Mouse (Mus musculus): ENCODE data around the gene Btn2a2. TPM values are rescaled to one million over a fixed set of nuclear protein-coding genes. Genes with fewer than 3 reads are reported as not detected.
A peak's percentile ranks its signal among the peaks of the same experiment; 100 is the strongest.

The Btn2a2 gene
- polyA plus RNA-seq, 1 experiment = not detected

GRCm38 (mm10) chr13:23435241-23435640, 53.4 kb downstream of the Btn2a2 start:
- Histone ChIP-seq H3K27ac (ENCODE audit: insufficient read depth, low read length) (no peak overlapping the region), H3K36me3 (ENCODE audit: control insufficient read depth, insufficient read depth, low read length) (no peaks in the 10 kb centered on the region), H3K4me3 (ENCODE audit: extremely low read depth, insufficient read depth, insufficient read length) (no peak overlapping the region), H3K27me3 (ENCODE audit: control insufficient read depth, insufficient read depth, low read length) (no peaks in the 10 kb centered on the region), H3K4me1 (ENCODE audit: control insufficient read depth, insufficient read depth, insufficient read length) (peaks cover 2% of the 10 kb centered on the region; the same call in 1 of the 2 replicates)
- DNase-seq (ENCODE audit: low read depth in 1 of 2, low spot score in 2 of 2) = no peak
- TF ChIP-seq CTCF (IDR thresholded peaks at IDR 0.05; ENCODE audit: extremely low read depth, insufficient read depth, insufficient read length, insufficient replicate concordance) = no peak
- 60% methylated on average over 4 of the region's 4 CpGs for WGBS

GRCm38 (mm10) chr13:23434426-23434825, 54.2 kb downstream of the Btn2a2 start:
- DNase-seq (ENCODE audit: low read depth in 1 of 2, low spot score in 2 of 2) = no peak
- TF ChIP-seq CTCF (IDR thresholded peaks at IDR 0.05; ENCODE audit: extremely low read depth, insufficient read depth, insufficient read length, insufficient replicate concordance) = no peak
- TF ChIP-seq POLR2A (IDR thresholded peaks at IDR 0.05; ENCODE audit: low read depth, low read length) = no peak
- Histone ChIP-seq H3K27ac (ENCODE audit: insufficient read depth, low read length) (no peak overlapping the region), H3K4me1 (ENCODE audit: control insufficient read depth, insufficient read depth, insufficient read length) (peaks cover 5% of the 10 kb centered on the region; the same call in 1 of the 2 replicates), H3K4me3 (ENCODE audit: extremely low read depth, insufficient read depth, insufficient read length) (no peak overlapping the region), H3K27me3 (ENCODE audit: control insufficient read depth, insufficient read depth, low read length) (no peaks in the 10 kb centered on the region), H3K36me3 (ENCODE audit: control insufficient read depth, insufficient read depth, low read length) (no peaks in the 10 kb centered on the region)
- WGBS = 77% methylated on average over 7 of the region's 7 CpGs

- no peak for DNase-seq (ENCODE audit: low read depth in 1 of 2, low spot score in 2 of 2)
- Histone ChIP-seq H3K4me1 (ENCODE audit: control insufficient read depth, insufficient read depth, insufficient read length) (peaks cover 5% of the 10 kb centered on the region; the same call in 1 of the 2 replicates), H3K4me3 (ENCODE audit: extremely low read depth, insufficient read depth, insufficient read length) (no peak overlapping the region), H3K27me3 (ENCODE audit: control insufficient read depth, insufficient read depth, low read length) (no peaks in the 10 kb centered on the region), H3K27ac (ENCODE audit: insufficient read depth, low read length) (no peak overlapping the region), H3K36me3 (ENCODE audit: control insufficient read depth, insufficient read depth, low read length) (no peaks in the 10 kb centered on the region)
- TF ChIP-seq CTCF (IDR thresholded peaks at IDR 0.05; ENCODE audit: extremely low read depth, insufficient read depth, insufficient read length, insufficient replicate concordance) = no peak
- TF ChIP-seq POLR2A (IDR thresholded peaks at IDR 0.05; ENCODE audit: low read depth, low read length) = no peak
- WGBS = 75% methylated on average over 5 of the region's 5 CpGs
These were observed 54.9 kb downstream of the Btn2a2 start for GRCm38 (mm10) chr13:23433801-23434200.

GRCm38 (mm10) chr13:23433206-23433605, 55.5 kb downstream of the Btn2a2 start:
- Histone ChIP-seq H3K4me3 (ENCODE audit: extremely low read depth, insufficient read depth, insufficient read length) (peak overlapping the region; percentile 42; the same call in 1 of the 2 replicates), H3K4me1 (ENCODE audit: control insufficient read depth, insufficient read depth, insufficient read length) (peaks cover 5% of the 10 kb centered on the region; the same call in 1 of the 2 replicates), H3K27me3 (ENCODE audit: control insufficient read depth, insufficient read depth, low read length) (no peaks in the 10 kb centered on the region), H3K27ac (ENCODE audit: insufficient read depth, low read length) (no peak overlapping the region), H3K36me3 (ENCODE audit: control insufficient read depth, insufficient read depth, low read length) (no peaks in the 10 kb centered on the region)
- under 1% methylated on average over 5 of the region's 5 CpGs for WGBS
- TF ChIP-seq POLR2A (IDR thresholded peaks at IDR 0.05; ENCODE audit: low read depth, low read length) = no peak
- TF ChIP-seq CTCF (IDR thresholded peaks at IDR 0.05; ENCODE audit: extremely low read depth, insufficient read depth, insufficient read length, insufficient replicate concordance) = no peak
- no peak for DNase-seq (ENCODE audit: low read depth in 1 of 2, low spot score in 2 of 2)

GRCm38 (mm10) chr13:23432562-23433201, 56.0 kb downstream of the Btn2a2 start:
- no peaks in the 10 kb centered on the region for H3K27me3 ChIP-seq (ENCODE audit: control insufficient read depth, insufficient read depth, low read length)
- under 1% methylated on average over 28 of the region's 28 CpGs for WGBS
- TF ChIP-seq POLR2A (IDR thresholded peaks at IDR 0.05; ENCODE audit: low read depth, low read length) = no peak
- peak; percentile 92 for TF ChIP-seq CTCF (IDR thresholded peaks at IDR 0.05; ENCODE audit: extremely low read depth, insufficient read depth, insufficient read length, insufficient replicate concordance)

GRCm38 (mm10) chr13:23431351-23431771, 57.3 kb downstream of the Btn2a2 start:
- H3K27ac ChIP-seq (ENCODE audit: insufficient read depth, low read length) = peak overlapping the region; percentile 26
- no peak for TF ChIP-seq POLR2A (IDR thresholded peaks at IDR 0.05; ENCODE audit: low read depth, low read length)
- TF ChIP-seq CTCF (IDR thresholded peaks at IDR 0.05; ENCODE audit: extremely low read depth, insufficient read depth, insufficient read length, insufficient replicate concordance) = no peak
- peaks cover 5% of the 10 kb centered on the region; the same call in 1 of the 2 replicates for H3K4me1 ChIP-seq (ENCODE audit: control insufficient read depth, insufficient read depth, insufficient read length)
- DNase-seq (ENCODE audit: low read depth in 1 of 2, low spot score in 2 of 2) = peak; percentile 60 to 70
- peak overlapping the region; percentile 63 for H3K4me3 ChIP-seq (ENCODE audit: extremely low read depth, insufficient read depth, insufficient read length)
- under 1% methylated on average over 15 of the region's 15 CpGs for WGBS
- H3K27me3 ChIP-seq (ENCODE audit: control insufficient read depth, insufficient read depth, low read length) = no peaks in the 10 kb centered on the region
- H3K36me3 ChIP-seq (ENCODE audit: control insufficient read depth, insufficient read depth, low read length) = no peaks in the 10 kb centered on the region

More at GRCm38 (mm10) chr13:23432562-23433201, 56.0 kb downstream of the Btn2a2 start:
- peak; percentile 88 to 95 for DNase-seq (ENCODE audit: low read depth in 1 of 2, low spot score in 2 of 2)
- H3K27ac ChIP-seq (ENCODE audit: insufficient read depth, low read length) = peak overlapping the region; percentile 25; the same call in 1 of the 2 replicates
- peak overlapping the region; percentile 42 for H3K4me3 ChIP-seq (ENCODE audit: extremely low read depth, insufficient read depth, insufficient read length)
- peaks cover 5% of the 10 kb centered on the region; the same call in 1 of the 2 replicates for H3K4me1 ChIP-seq (ENCODE audit: control insufficient read depth, insufficient read depth, insufficient read length)
- H3K36me3 ChIP-seq (ENCODE audit: control insufficient read depth, insufficient read depth, low read length) = no peaks in the 10 kb centered on the region

GRCm38 (mm10) chr13:23430734-23431133, 57.9 kb downstream of the Btn2a2 start:
- peak; percentile 67 to 74 for DNase-seq (ENCODE audit: low read depth in 1 of 2, low spot score in 2 of 2)
- no peak overlapping the region for H3K27ac ChIP-seq (ENCODE audit: insufficient read depth, low read length)
- no peaks in the 10 kb centered on the region for H3K27me3 ChIP-seq (ENCODE audit: control insufficient read depth, insufficient read depth, low read length)
- WGBS = under 1% methylated on average over 17 of the region's 17 CpGs
- no peaks in the 10 kb centered on the region for H3K36me3 ChIP-seq (ENCODE audit: control insufficient read depth, insufficient read depth, low read length)
- peaks cover 5% of the 10 kb centered on the region; the same call in 1 of the 2 replicates for H3K4me1 ChIP-seq (ENCODE audit: control insufficient read depth, insufficient read depth, insufficient read length)
- TF ChIP-seq CTCF (IDR thresholded peaks at IDR 0.05; ENCODE audit: extremely low read depth, insufficient read depth, insufficient read length, insufficient replicate concordance) (no peak), POLR2A (IDR thresholded peaks at IDR 0.05; ENCODE audit: low read depth, low read length) (no peak)
- peak overlapping the region; percentile 71 for H3K4me3 ChIP-seq (ENCODE audit: extremely low read depth, insufficient read depth, insufficient read length)

Measured in spleen, adult 2 months (tissue).